20 mouse cellular contexts compared by ENCODE assay signal in genomic region chr6:118997397-118997796, GRCm38 (mm10).
A peak's percentile ranks its signal among the peaks of the same experiment; 100 is the strongest.
DNase-seq lines count a peak whose midpoint lies in the region; ATAC-seq lines count a peak whose summit lies in the region.
"Had no signal": no experiment of that assay in that cellular context is flagged by ENCODE, and none has a peak within 500 bp of the region (broad histone marks: within the 10 kb centered on the region; RNA-seq: fewer than 3 reads in every experiment).

No protein-coding gene starts in this region.

- peaks cover 8% of the 10 kb centered on the region for H3K4me1 ChIP-seq in liver, embryonic 11.5 days (replicated peaks; ENCODE audit: control insufficient read depth, insufficient read depth, low read length)
- H3K4me1 ChIP-seq in liver, embryonic 15.5 days (replicated peaks): peaks cover 33% of the 10 kb centered on the region
- H3K4me1 ChIP-seq: hindbrain, embryonic 13.5 days had no signal

- ATAC-seq in liver, embryonic 11.5 days (replicated peaks; ENCODE audit: low FRiP score): peak; percentile 81
- ATAC-seq in liver, embryonic 15.5 days (ENCODE audit: insufficient read depth): peak; percentile 85
- ATAC-seq: activated CD4-positive, CD25-positive, alpha-beta regulatory T cell, adult 4 months; forebrain, embryonic 14.5 days; hindbrain, postnatal 0 days; Patski had no signal

- no peaks in the 10 kb centered on the region for H3K9me3 ChIP-seq in liver, embryonic 11.5 days (ENCODE audit: control insufficient read depth, low read length)
- H3K9me3 ChIP-seq in liver, embryonic 15.5 days (replicated peaks): no peaks in the 10 kb centered on the region
- H3K9me3 ChIP-seq: forebrain, embryonic 10.5 days; heart, embryonic 12.5 days; hindbrain, embryonic 13.5 days had no signal

- DNase-seq in c-Kit-positive CD71-positive TER-119-positive erythroid progenitor cells, embryonic 14.5 days (ENCODE audit: low spot score): peak; percentile 19
- DNase-seq in liver, embryonic 11.5 days (ENCODE audit: low spot score): no peak
- no peak for DNase-seq in spleen, adult 18-20 months
- no peak for DNase-seq in lung, postnatal 14 days
- DNase-seq in spleen, postnatal 10 days (ENCODE audit: low spot score in 2 of 2): no peak
- DNase-seq: adrenal gland, postnatal 14 days; cerebellum, adult 18-20 months; cerebellum, adult 9-11 months; cerebellum, postnatal 36 days; gastrocnemius, adult 2 months; gastrocnemius, postnatal 25 days; heart, postnatal 4 days had no signal

- no peaks in the 10 kb centered on the region for H3K27me3 ChIP-seq in liver, embryonic 11.5 days (replicated peaks; ENCODE audit: control insufficient read depth, insufficient read depth, low read length)
- H3K27me3 ChIP-seq in liver, embryonic 15.5 days: no peaks in the 10 kb centered on the region
- H3K27me3 ChIP-seq: heart, embryonic 12.5 days; hindbrain, embryonic 13.5 days; Patski had no signal

- no peak overlapping the region for H3K4me2 ChIP-seq in liver, embryonic 11.5 days
- peak overlapping the region; percentile 27; the same call in 1 of the 2 replicates for H3K4me2 ChIP-seq in liver, embryonic 15.5 days
- H3K4me2 ChIP-seq: heart, embryonic 12.5 days; hindbrain, embryonic 13.5 days had no signal

- no peak overlapping the region for H3K9ac ChIP-seq in liver, embryonic 11.5 days (ENCODE audit: low read depth, low read length)
- no peak overlapping the region for H3K9ac ChIP-seq in liver, embryonic 15.5 days
- H3K9ac ChIP-seq: heart, embryonic 12.5 days; hindbrain, embryonic 13.5 days had no signal

- no peaks in the 10 kb centered on the region for H3K36me3 ChIP-seq in liver, embryonic 11.5 days (ENCODE audit: control insufficient read depth, insufficient read depth, low read length)
- no peaks in the 10 kb centered on the region for H3K36me3 ChIP-seq in liver, embryonic 15.5 days (replicated peaks)
- H3K36me3 ChIP-seq: forebrain, embryonic 10.5 days; heart, embryonic 12.5 days; hindbrain, embryonic 13.5 days had no signal

- H3K4me3 ChIP-seq in liver, embryonic 11.5 days (ENCODE audit: low read depth, low read length): no peak overlapping the region
- H3K4me3 ChIP-seq in liver, embryonic 15.5 days (replicated peaks): no peak overlapping the region
- H3K4me3 ChIP-seq: forebrain, embryonic 10.5 days; gastrocnemius, adult 2 months; heart, embryonic 12.5 days; hindbrain, embryonic 13.5 days had no signal

- WGBS in liver, embryonic 11.5 days: 79% methylated on average over 4 of the region's 4 CpGs
- 47% methylated on average over 4 of the region's 4 CpGs for WGBS in liver, embryonic 15.5 days (ENCODE audit: insufficient replicate concordance)

- H3K27ac ChIP-seq in liver, embryonic 11.5 days (ENCODE audit: low read depth, low read length): no peak overlapping the region
- no peak overlapping the region for H3K27ac ChIP-seq in liver, embryonic 15.5 days (replicated peaks)
- H3K27ac ChIP-seq: forebrain, embryonic 10.5 days; gastrocnemius, adult 2 months; hindbrain, embryonic 13.5 days; hindbrain, postnatal 0 days had no signal
